Mouse (Mus musculus): Measurements from ENCODE around the gene Mrps6. TPM values are rescaled to one million over a fixed set of nuclear protein-coding genes. Genes with fewer than 3 reads are reported as not detected.

The Mrps6 gene
- total RNA-seq, 2 experiments from 2014 or later: 18.2 to 20.8 TPM

DNA sequence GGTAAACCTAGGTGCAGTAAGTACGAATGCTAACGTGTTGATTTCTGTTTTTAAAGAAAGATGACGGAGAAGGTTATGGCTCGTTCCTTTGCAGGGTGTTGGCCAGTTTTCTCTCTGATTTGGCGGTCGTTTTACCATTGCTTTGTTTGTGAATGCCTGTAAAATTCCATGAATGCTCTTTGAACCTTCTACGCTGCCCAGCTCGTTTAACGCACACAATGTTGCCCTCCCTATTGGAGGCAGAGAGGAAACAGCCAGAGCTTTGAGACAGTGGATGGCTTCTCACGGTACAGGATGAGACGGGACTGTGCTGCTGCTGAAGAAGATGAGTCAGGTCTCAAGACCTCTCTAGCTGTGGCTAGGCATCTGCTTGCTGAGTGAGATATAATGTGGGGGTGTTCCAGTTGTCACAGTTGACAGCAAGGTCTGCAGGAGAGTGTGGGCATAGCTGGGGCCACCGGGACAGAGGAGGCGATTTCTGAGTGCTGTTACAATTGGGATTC lies 61.0 kb downstream of the Mrps6 start:
- DNase-seq: no peak

DNA sequence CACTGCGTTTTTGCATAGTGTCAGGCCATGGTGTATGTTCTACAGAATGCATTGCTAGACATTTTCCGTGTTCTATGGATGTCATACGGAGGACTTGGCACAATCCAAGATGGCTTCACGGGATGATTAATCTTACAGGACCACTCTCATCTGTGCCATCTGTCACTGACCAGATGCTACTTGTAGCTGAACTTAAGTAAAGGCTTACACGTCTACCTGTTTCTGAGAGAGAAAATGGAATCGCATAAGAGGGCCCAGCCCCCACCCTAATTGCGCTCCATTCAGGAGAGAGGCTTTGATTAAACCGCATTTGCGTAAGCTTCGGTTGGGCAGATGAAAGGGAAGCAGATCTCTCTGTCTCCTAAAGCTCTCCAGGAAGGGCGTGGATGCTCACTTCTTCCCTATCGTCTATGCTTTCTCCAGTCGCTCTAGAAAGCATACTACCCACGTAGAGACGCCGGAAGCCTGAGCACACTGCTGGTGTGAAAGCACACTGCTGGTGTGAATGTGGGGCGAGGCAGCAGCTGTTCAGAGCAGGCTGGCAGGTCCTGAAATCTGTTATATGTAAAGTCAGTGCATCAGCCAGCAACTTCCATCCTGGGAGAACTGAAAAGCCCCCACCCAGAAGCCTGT lies 62.9 kb downstream of the Mrps6 start:
- DNase-seq: no peak

- DNase-seq: no peak
These were observed 69.2 kb downstream of the Mrps6 start for GRCm38 (mm10) chr16:92127226-92127625.

DNA sequence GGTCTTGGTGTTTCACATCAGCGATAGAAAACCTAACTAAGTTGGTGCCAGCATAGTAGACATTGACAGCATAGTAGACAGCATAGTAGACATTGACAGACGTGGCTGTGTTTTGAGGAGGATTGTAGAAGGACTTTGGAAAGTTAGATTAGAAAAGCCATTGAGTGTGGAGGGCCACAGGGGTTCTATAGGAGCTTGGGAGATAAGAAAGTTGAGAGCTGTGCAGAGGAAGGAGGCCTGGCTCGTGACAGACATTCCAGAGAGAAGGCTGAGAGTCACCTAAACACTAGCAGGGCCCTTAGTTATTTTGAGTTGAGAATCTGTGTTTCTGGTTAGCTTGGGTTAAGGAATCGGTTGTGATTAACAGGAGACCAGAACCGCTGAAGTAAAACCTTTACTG lies 69.6 kb downstream of the Mrps6 start:
- DNase-seq: no peak

GRCm38 (mm10) chr16:92129843-92130242 lies 71.8 kb downstream of the Mrps6 start:
- DNase-seq: no peak

GRCm38 (mm10) chr16:92132511-92132910 lies 74.4 kb downstream of the Mrps6 start:
- DNase-seq: no peak

GRCm38 (mm10) chr16:92134148-92134764 lies 76.2 kb downstream of the Mrps6 start:
- no peak for DNase-seq

DNA sequence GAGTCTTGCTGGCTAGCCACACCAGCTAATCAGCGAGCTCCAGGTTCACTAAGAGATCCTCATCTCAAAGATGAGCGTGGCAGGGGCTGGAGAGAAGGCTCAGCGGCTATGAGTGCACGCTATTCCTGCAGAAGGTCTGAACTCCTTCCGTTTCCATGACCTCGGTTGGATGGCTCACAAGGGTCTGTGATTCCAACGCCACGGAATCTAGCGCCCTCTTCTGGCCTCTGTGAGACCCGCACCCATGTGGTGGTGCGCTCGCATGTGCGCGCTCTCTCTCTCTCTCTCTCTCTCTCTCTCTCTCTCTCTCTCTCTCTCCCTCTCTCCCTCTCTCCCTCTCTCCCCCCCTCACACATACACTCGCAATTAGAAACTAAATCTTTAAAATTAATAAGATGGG lies 78.2 kb downstream of the Mrps6 start:
- no peak for DNase-seq

DNA sequence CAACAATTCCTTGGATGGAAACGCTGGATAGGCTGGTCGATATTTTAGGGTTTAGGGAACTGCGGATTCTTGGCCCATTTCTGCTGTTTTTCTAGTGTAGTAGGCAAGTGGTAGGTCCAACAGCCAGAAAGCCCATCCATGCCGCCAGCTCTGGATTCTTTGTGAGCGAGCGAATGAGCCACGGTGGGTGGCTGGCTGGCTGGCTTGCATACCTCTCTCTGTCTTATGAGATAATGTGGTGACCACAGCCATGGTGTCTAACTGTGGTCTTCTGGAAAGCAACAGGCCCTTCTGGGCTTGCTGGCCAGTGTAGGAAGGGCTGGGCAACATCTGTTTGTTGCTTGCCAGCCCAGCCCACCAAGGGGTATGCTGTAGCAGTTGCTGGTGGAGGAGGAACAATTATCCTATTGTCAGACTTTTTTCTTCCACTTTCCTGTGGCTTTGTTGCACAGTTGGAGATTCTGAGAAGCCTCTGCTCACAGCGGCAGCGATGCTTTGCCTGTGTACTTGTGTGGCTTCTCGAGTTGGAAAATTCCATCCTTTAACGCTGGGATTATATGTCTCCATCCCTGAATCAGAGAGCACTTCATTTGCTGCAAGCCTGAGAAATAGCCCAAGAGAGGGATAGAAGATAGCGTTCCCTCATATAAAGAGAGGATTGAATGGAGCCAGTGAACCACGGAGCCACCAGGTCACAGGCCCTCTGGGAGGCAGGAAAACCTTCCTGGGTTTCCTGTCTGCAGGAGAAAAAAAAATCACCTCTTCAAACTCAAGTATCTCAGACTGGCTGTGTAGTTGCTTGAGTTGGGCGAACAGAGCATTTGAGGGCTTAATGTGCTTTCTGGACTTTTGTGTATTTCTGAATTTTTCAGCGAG lies 81.6 kb downstream of the Mrps6 start:
- peak; percentile 27 for DNase-seq

- no peak for DNase-seq
These were observed 82.3 kb downstream of the Mrps6 start for GRCm38 (mm10) chr16:92140328-92140727.

DNA sequence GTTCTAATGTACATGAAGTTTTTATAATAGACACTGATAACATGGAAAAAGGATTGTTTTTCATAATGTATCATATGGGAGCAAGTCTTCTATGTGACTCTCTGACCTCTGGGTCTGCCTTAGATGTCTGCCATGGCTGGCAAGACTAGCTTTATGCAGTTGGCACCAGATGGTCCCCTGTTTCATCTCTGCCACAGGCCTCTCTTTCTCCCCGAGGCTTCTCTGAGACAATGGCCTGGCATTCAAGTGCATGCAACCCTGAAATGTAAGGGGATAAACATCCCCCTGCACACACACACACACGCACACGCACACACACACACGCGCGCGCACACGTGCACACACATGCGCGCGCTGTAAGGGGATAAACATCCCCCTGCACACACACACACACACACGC lies 83.0 kb downstream of the Mrps6 start:
- no peak for DNase-seq

- no peak for DNase-seq
These were observed 84.4 kb downstream of the Mrps6 start for GRCm38 (mm10) chr16:92142426-92143012.

- no peak for DNase-seq
These were observed 89.7 kb downstream of the Mrps6 start for GRCm38 (mm10) chr16:92147631-92148366.

- DNase-seq: no peak
These were observed 90.3 kb downstream of the Mrps6 start for GRCm38 (mm10) chr16:92148367-92148728.

DNA sequence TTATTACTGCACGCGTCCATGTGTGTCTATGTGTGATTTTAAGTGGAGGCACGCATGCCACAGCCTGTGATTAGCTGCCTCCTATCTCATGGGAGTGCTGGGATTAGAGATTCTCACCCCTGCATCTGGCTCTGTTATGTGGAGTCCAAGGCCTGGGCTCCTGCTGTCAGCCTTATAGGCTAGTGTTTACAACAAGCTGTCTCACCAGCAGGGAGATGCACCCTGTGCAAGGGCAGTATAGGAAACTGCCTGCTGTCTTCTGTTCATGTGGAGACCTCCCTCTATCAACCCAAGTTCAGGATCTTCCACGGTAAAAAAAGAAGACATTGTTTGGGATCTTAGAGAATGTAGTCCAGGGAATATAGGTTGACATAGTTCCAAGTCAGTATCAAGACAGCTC lies 92.9 kb downstream of the Mrps6 start:
- DNase-seq: no peak

GRCm38 (mm10) chr16:92158021-92158455 lies 100.0 kb downstream of the Mrps6 start:
- peak; percentile 18 for DNase-seq

GRCm38 (mm10) chr16:92158461-92159091 lies 100.5 kb downstream of the Mrps6 start:
- DNase-seq: peak; percentile 57

DNA sequence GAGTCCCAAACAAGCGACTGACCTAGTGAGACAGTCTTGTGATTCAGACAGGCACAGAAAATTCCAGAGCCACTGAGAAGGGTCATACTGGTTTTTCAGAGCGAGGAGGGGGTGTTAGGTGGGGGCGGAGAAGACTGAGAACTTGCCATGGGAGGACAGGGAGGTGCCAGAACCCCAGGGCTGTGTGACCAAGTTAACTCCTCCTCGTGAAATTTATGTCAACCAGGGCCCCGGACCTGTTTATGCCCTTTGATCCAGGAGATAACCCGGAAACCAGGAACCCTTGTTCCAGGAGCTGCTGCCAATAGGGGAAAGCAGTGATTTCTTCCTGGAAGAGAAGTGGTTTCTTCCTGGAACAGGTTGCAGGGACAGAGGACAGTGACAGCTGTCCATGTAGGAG lies 101.0 kb downstream of the Mrps6 start:
- DNase-seq: no peak

All from gastrocnemius, postnatal 25 days (tissue).